Mouse (Mus musculus) regulatory T cell (primary cell): ENCODE results near the gene Hcar1.

Experiments used
- in situ Hi-C: fragments of 300-600 bp; cut with MboI, MseI; formaldehyde crosslinking; loops from one replicate; pipeline ENCODE4 v1.15.1; 2025; ENCODE audit warnings: high pct_unique_total_duplicates

Gene Hcar1

GRCm38 (mm10) chr5:123879928-123880327 lies at the start of gene Hcar1:
Hcar1 (minus strand) TSS chr5:123880020.
- in situ Hi-C loops, result no loop called here

- in situ Hi-C loops, result no loop called here
Measured at GRCm38 (mm10) chr5:123927118-123927517, 47.3 kb upstream of the Hcar1 start, which contains the start of gene Gm43518. Gm43518 (plus strand) TSS chr5:123927418.

GRCm38 (mm10) chr5:123922112-123922511 lies 42.3 kb upstream of the Hcar1 start:
- in situ Hi-C loops, result no loop called here

DNA sequence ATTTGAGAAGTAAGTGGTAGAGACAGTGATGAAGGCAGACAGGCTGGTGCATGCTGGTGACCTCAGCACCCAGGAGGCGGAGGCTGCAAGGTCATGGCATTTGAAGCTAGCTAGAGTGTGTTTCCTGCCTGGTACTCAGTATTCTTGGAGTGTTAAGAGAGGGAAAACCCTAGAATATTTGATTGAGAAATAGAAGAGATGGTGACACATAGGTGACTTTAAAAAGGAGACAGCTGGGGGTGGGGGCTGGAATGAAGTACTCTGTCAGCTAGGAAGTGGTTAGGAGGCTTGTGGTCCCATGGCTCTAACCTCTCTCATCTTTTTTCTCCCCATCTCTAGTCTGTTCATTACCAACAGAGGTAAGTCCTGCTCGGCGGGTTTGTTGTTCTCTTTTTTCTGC lies 35.0 kb upstream of the Hcar1 start:
- in situ Hi-C loops, result no loop called here

- in situ Hi-C loops, result no loop called here
Measured at GRCm38 (mm10) chr5:123907631-123907977, 27.8 kb upstream of the Hcar1 start.

DNA sequence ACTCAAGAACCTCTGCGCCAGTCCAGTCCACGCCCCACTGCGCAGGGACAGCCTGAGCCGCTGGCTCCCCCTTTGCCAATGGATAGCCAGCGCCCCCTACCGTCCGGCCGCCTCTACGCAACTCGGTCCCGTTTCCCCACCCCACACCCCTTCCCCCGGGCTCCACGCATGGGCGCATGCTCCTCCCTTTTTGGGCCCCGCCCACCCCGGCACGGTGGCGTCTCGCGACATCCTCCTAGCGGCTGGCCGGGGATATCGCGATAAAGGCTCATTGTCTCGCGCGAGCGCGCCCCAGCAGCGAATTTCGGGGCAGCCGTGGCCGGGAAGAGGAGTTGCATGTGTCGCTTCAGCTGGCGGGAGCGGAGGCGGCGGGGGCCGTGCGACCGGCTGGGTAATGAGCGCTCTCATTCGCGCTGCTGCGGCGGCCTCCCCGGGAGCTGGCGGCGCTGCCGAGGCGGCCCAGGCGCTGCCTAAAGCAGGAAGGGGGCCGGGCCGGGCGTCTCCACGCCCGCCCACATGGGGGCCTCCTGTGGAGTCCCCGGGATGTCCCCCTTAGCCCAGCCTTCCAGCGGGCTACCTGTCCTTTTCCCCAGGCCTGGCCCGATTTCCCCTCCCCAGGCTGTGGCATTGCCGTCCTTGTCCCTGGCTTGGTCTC lies 27.3 kb upstream of the Hcar1 start, which contains the start of gene Denr:
TSS of gene Denr (plus strand) at position 200 of the 655 bp plus-strand sequence.
- in situ Hi-C loops, result no loop called here

DNA sequence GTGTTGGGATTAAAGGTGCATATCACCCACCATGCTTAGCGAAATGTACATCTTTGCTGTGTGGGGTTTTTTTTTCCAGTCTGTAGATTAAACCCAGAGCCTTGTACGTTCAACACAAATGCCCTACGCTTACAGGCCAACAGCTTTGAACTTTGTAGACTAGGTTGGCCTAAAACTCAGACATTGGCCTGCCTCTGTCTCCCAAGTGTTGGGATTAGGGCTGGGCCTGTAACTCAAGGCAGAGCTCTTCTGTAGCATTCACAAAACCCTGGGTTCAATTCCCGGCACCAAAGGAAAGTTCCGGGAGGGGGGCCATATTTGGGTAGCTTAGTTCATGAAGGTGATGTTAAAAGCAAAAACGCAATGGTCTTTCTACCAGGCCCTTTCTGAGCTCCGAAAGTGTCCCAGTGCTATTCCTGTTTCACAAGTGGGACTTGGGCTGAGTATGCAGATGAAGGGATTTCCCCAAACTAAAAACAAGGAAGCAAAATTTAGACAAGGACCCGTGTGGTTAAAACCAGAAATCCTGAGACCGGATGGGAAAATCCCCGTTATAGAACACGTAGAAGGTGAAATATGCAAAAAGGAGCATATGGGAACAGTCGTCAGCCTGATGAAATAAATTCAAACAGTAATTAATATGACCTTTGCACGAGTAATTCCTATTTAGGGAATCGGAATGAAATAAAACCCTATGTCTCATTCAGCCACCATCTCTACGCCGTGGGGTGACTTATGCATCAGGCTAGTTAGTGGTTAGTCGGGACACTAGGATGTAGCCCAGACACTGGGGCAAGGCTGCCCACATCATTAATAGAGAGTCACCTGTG lies 26.5 kb upstream of the Hcar1 start:
- in situ Hi-C loops, result no loop called here

- in situ Hi-C loops, result loop anchor here (5.0 kb wide), 1 partner anchor 67 kb away; no protein-coding TSS in a partner anchor
Measured at GRCm38 (mm10) chr5:123904059-123904672, 24.3 kb upstream of the Hcar1 start.

GRCm38 (mm10) chr5:123897352-123897751 lies 17.5 kb upstream of the Hcar1 start:
- in situ Hi-C loops, result no loop called here

DNA sequence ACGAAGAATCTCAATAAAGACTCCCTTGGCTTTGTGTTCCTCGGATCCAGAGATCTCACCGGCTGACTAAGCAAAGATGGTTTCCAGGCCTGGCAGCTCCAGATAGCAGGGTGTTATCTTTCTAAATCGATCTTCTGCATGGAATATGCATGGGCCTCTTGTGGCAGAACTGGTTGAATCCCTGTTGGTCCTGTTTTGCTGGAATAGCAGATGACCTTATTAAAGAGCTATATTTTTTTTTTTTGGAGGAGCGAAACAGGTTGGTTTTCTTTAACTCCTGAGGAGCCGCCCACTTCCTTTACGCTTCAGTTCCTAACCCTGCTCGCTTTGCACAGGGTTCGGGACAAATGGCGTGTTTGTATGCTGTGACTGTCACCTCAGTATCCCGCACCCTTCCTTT lies 16.6 kb upstream of the Hcar1 start:
- in situ Hi-C loops, result no loop called here

DNA sequence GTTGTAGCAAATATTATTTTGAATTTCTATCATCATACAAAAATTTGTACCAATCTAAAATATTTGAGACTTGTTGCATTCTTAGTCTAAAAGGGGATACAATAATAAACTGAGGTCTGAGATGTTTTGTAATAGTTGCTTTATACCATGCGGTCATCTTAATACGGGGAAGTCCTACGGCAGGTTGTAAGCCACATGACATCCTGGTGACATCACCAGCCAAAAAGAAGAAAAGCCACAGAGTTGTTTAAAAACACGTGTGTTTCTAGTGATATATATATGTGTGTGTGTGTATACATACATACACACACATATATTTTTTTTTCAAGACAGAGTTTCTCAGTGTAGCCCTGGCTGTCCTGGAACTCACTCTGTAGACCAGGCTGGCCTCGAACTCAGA lies 13.7 kb upstream of the Hcar1 start:
- in situ Hi-C loops, result no loop called here

DNA sequence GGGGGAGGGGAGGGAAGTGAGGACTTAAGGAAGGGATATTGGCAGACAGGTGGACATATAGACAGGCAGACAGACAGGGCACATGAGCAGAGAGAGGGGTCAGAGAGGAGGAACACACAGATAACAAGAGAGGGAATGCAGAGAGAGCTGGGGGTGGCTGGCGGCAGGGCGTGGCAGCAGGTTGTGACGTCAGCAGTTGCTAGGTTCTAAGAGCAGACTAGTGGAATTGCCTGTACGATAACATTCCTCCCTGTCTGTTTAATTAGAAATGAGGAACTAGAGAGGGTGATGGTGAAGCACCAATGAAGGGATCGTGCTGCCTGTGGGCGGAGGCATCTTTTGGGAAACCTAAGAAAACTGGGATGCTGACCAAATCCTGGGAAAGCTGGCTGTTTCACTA lies 11.8 kb upstream of the Hcar1 start:
- in situ Hi-C loops, result no loop called here

DNA sequence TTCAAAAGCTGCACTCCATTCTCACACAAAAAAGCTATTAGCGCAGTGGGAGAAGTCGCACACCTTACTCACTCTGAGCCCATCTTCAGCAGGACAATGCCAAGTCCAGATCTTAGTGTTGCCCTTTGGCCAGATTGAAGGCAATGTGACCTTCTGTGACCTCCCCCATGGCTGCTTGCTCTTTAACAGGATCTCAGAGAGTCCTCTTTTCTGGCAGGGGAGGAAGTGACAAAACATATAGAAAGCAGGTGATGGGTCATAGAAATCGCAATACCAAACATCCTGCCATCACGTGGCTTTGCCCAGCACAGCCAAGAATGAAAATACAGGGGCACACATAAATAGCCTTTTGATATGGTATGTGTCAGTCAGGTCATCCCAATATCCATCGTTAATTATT lies 11.2 kb upstream of the Hcar1 start:
- in situ Hi-C loops, result no loop called here

DNA sequence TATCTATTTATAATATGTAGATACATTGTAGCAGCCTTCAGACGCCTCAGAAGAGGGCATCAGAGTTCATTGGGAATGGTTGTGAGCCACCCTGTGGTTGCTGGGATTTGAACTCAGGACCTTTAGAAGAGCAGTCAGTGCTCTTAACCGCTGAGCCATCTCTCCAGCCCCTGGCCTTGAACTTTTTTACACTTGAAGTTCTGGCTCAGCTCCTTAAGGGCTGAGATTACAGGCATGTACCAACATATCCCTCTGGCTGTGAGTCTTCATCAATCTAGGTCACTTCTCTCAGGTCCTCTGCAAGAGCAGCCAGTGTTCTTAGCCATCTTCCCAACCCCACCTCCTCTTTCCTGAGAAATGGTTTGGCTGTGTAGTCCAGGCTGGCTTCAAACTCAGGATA lies 10.5 kb upstream of the Hcar1 start:
- in situ Hi-C loops, result no loop called here

GRCm38 (mm10) chr5:123886365-123886764 lies 6.5 kb upstream of the Hcar1 start:
- in situ Hi-C loops, result no loop called here

- in situ Hi-C loops, result no loop called here
Measured at GRCm38 (mm10) chr5:123884332-123884731, 4.5 kb upstream of the Hcar1 start.

- in situ Hi-C loops, result no loop called here
Measured at GRCm38 (mm10) chr5:123883891-123884290, 4.1 kb upstream of the Hcar1 start.

- in situ Hi-C loops, result no loop called here
Measured at GRCm38 (mm10) chr5:123880778-123881177, 958 bp upstream of the Hcar1 start.

DNA sequence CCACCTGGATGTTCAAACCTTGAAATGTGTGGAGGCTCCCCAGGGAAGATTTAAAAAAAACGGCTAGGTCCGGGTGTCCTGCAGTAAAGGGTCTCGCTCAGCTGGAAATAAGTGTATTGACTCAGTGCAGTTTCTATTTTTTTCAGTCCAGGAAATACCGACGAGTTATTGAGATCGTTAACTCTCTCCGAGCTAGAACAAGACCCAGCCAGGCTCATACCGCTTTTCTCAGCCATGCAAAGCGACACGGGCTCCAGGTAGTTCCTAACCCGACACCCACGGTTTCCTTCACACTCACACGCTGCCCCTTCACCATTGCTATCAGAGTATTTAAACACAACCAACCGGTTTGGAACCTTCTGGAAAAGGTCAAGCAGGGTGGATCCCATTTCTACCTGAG lies 1.8 kb downstream of the Hcar1 start:
- in situ Hi-C loops, result no loop called here

- in situ Hi-C loops, result no loop called here
Measured at GRCm38 (mm10) chr5:123874177-123874576, 5.6 kb downstream of the Hcar1 start.

- in situ Hi-C loops, result loop anchor here (10.0 kb wide), 1 partner anchor 865 kb away; no protein-coding TSS in a partner anchor
Measured at GRCm38 (mm10) chr5:123869615-123870014, 10.2 kb downstream of the Hcar1 start.

DNA sequence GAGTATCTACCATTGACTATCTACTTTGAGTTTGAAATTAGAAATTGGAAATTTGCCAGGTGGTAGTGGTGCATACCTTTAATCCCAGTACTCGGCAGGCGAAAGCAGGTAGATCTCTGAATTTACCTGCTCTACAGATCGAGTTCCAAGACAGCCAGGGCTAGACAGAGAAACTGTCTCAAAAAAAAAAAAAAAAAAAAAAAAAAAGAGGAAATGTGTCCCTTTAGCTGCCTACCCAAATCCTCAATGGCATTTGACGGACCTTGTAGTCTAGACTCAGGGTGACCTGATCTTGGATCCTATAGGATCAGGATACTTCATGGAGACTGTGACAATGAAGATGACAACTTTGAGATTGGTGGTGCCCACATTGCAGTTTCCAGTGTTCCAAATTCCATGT lies 13.4 kb downstream of the Hcar1 start:
- in situ Hi-C loops, result loop anchor here (10.0 kb wide), 1 partner anchor 868 kb away; no protein-coding TSS in a partner anchor
